8 mouse cellular contexts compared by ENCODE assay signal in genomic region chr9:75409031-75409851, GRCm38 (mm10). TPM values are rescaled to one million over a fixed set of nuclear protein-coding genes. Genes with fewer than 3 reads are reported as not detected.
A peak's percentile ranks its signal among the peaks of the same experiment; 100 is the strongest.
DNase-seq lines count a peak whose midpoint lies in the region; ATAC-seq and TF ChIP-seq lines count a peak whose summit lies in the region.

No protein-coding gene starts in this region.

- TF ChIP-seq CTCF in lung, postnatal 0 days (IDR thresholded peaks at IDR 0.05) = no peak

- H3K36me3 ChIP-seq in lung, postnatal 0 days (ENCODE audit: insufficient read depth, low read length) = no peaks in the 10 kb centered on the region

- H3K4me1 ChIP-seq in lung, postnatal 0 days (ENCODE audit: insufficient read depth, low read depth, low read length) = peaks cover 16% of the 10 kb centered on the region

- TF ChIP-seq EP300 in lung, postnatal 0 days (IDR thresholded peaks at IDR 0.05) = no peak

- no peaks in the 10 kb centered on the region for H3K27me3 ChIP-seq in lung, postnatal 0 days (replicated peaks; ENCODE audit: insufficient read depth, low read length)

- under 1% methylated on average over 45 of the region's 90 CpGs for WGBS in lung, postnatal 0 days

- H3K9ac ChIP-seq in lung, postnatal 0 days (replicated peaks; ENCODE audit: low read depth) = peak overlapping the region; percentile 88

- peak; percentile 82 for ATAC-seq in lung, postnatal 0 days

- DNase-seq in MN1 (ENCODE audit: low spot score) = peak; percentile 74
- DNase-seq in cerebellum, adult 9-11 months = peak; percentile 84
- DNase-seq in forelimb bud, embryonic 11.5 days (ENCODE audit: low read depth, low spot score) = peak; percentile 57
- DNase-seq in heart, postnatal 4 days = peak; percentile 84
- peak; percentile 39 to 47 for DNase-seq in layer of hippocampus, adult 8-10 months (ENCODE audit: low spot score in 2 of 2)
- DNase-seq in lung, postnatal 0 days (ENCODE audit: low spot score) = peak; percentile 88
- DNase-seq in ovary, adult 18-20 months (ENCODE audit: low spot score) = peak; percentile 54
- DNase-seq in thymus, postnatal 0 days (ENCODE audit: low spot score) = peak; percentile 57

- peak overlapping the region; percentile 77 for H3K4me2 ChIP-seq in lung, postnatal 0 days (replicated peaks; ENCODE audit: low read depth, low read length)

- peak overlapping the region; percentile 72 for H3K4me3 ChIP-seq in lung, postnatal 0 days (ENCODE audit: low read depth, low read length)

- H3K27ac ChIP-seq in lung, postnatal 0 days (ENCODE audit: low read length) = peak overlapping the region; percentile 99

- no peaks in the 10 kb centered on the region for H3K9me3 ChIP-seq in lung, postnatal 0 days (ENCODE audit: low read length)

RNA-seq across cellular contexts. Expression of gene Mapk6, which starts 0.6 kb away (rescaled TPM):
- total RNA-seq in heart, postnatal 4 days (2021) = 10 to 100 TPM; 59.7 to 60.7 TPM
- 10 to 100 TPM; 26.9 to 33.1 (median 28.2) TPM for total RNA-seq in layer of hippocampus, adult 8-10 months (2022)
- 28.0 and 30.5 TPM in 2 replicates for polyA plus RNA-seq in lung, postnatal 0 days (2015; fragmentation: Nextera tagmentation; extraction: Ambion mirVana)
- 47.4 and 51.9 TPM in 2 replicates for polyA plus RNA-seq in thymus, postnatal 0 days (2015; fragmentation: Nextera tagmentation; extraction: Ambion mirVana)

RNA-seq across cellular contexts. Expression of gene Leo1, which starts 32.1 kb away (rescaled TPM):
- 10 to 100 TPM; 23.1 to 25.4 TPM for total RNA-seq in heart, postnatal 4 days (2021)
- 10 to 100 TPM; 19.8 to 22.8 (median 21.1) TPM for total RNA-seq in layer of hippocampus, adult 8-10 months (2022)
- 17.0 and 19.3 TPM in 2 replicates for polyA plus RNA-seq in lung, postnatal 0 days (2015; fragmentation: Nextera tagmentation; extraction: Ambion mirVana)
- polyA plus RNA-seq in thymus, postnatal 0 days (2015; fragmentation: Nextera tagmentation; extraction: Ambion mirVana) = 41.7 and 44.5 TPM in 2 replicates

Comparison
In these comparisons a context has a peak if more than half of its experiments do, and no peak if none do; other contexts are left out.
1. Peak in every context shown above with its lines: DNase-seq, ATAC-seq, H3K4me3 ChIP-seq and H3K27ac ChIP-seq.